Mouse (Mus musculus): ENCODE results near the gene Gm37240. TPM values are rescaled to one million over a fixed set of nuclear protein-coding genes. Genes with fewer than 3 reads are reported as not detected.

Gene Gm37240
- total RNA-seq, 2 experiments from 2014 or later = 0.98 to 1.0 TPM

GRCm38 (mm10) chr3:85829047-85829446, 58.3 kb downstream of the Gm37240 start:
- DNase-seq (ENCODE audit: low spot score in 2 of 2) = no peak

- no peak for DNase-seq (ENCODE audit: low spot score in 2 of 2)
These were observed 59.5 kb downstream of the Gm37240 start for GRCm38 (mm10) chr3:85827815-85828214.

- no peak for DNase-seq (ENCODE audit: low spot score in 2 of 2)
These were observed 60.0 kb downstream of the Gm37240 start for GRCm38 (mm10) chr3:85827283-85827682.

GRCm38 (mm10) chr3:85820839-85821548, 66.3 kb downstream of the Gm37240 start:
- DNase-seq (ENCODE audit: low spot score in 2 of 2) = no peak

GRCm38 (mm10) chr3:85819319-85819718, 68.0 kb downstream of the Gm37240 start:
- no peak for DNase-seq (ENCODE audit: low spot score in 2 of 2)

GRCm38 (mm10) chr3:85817191-85817590, 70.1 kb downstream of the Gm37240 start, which contains the start of gene Fam160a1:
Gene Fam160a1, minus strand, starts transcription at chr3:85817291.
- no peak for DNase-seq (ENCODE audit: low spot score in 2 of 2)

GRCm38 (mm10) chr3:85814241-85814640, 73.1 kb downstream of the Gm37240 start:
- peak in 1 of 2 experiments; percentile 13 for DNase-seq (ENCODE audit: low spot score in 2 of 2)

- no peak for DNase-seq (ENCODE audit: low spot score in 2 of 2)
These were observed 74.0 kb downstream of the Gm37240 start for GRCm38 (mm10) chr3:85813101-85814014.

GRCm38 (mm10) chr3:85812010-85812409, 75.3 kb downstream of the Gm37240 start:
- no peak for DNase-seq (ENCODE audit: low spot score in 2 of 2)

- DNase-seq (ENCODE audit: low spot score in 2 of 2) = no peak
These were observed 94.2 kb downstream of the Gm37240 start for GRCm38 (mm10) chr3:85793166-85793565.

GRCm38 (mm10) chr3:85789748-85790147, 97.6 kb downstream of the Gm37240 start:
- no peak for DNase-seq (ENCODE audit: low spot score in 2 of 2)

- no peak for DNase-seq (ENCODE audit: low spot score in 2 of 2)
These were observed 100.8 kb downstream of the Gm37240 start for GRCm38 (mm10) chr3:85786501-85786900.

- no peak for DNase-seq (ENCODE audit: low spot score in 2 of 2)
These were observed 106.4 kb downstream of the Gm37240 start for GRCm38 (mm10) chr3:85780906-85781305.

GRCm38 (mm10) chr3:85780332-85780731, 107.0 kb downstream of the Gm37240 start:
- DNase-seq (ENCODE audit: low spot score in 2 of 2) = no peak

- no peak for DNase-seq (ENCODE audit: low spot score in 2 of 2)
These were observed 109.5 kb downstream of the Gm37240 start for GRCm38 (mm10) chr3:85777841-85778240.

- no peak for DNase-seq (ENCODE audit: low spot score in 2 of 2)
These were observed 110.0 kb downstream of the Gm37240 start for GRCm38 (mm10) chr3:85777356-85777755.

GRCm38 (mm10) chr3:85776707-85777106, 110.6 kb downstream of the Gm37240 start:
- no peak for DNase-seq (ENCODE audit: low spot score in 2 of 2)

GRCm38 (mm10) chr3:85776126-85776525, 111.2 kb downstream of the Gm37240 start:
- no peak for DNase-seq (ENCODE audit: low spot score in 2 of 2)

- no peak for DNase-seq (ENCODE audit: low spot score in 2 of 2)
These were observed 113.4 kb downstream of the Gm37240 start for GRCm38 (mm10) chr3:85773886-85774285.

- DNase-seq (ENCODE audit: low spot score in 2 of 2) = peak in 1 of 2 experiments; percentile 40
These were observed 113.9 kb downstream of the Gm37240 start for GRCm38 (mm10) chr3:85773425-85773824.

- no peak for DNase-seq (ENCODE audit: low spot score in 2 of 2)
These were observed 122.4 kb downstream of the Gm37240 start for GRCm38 (mm10) chr3:85764937-85765337.

Measured in layer of hippocampus, postnatal 14 days (tissue).